Mouse (Mus musculus): ENCODE measurements around the gene Bcat1.
"Not testable (repeated sequence)": the region's sequence is repeated elsewhere in the genome, so short reads cannot be mapped to it uniquely, and the experiment has no call there.

The Bcat1 gene

DNA sequence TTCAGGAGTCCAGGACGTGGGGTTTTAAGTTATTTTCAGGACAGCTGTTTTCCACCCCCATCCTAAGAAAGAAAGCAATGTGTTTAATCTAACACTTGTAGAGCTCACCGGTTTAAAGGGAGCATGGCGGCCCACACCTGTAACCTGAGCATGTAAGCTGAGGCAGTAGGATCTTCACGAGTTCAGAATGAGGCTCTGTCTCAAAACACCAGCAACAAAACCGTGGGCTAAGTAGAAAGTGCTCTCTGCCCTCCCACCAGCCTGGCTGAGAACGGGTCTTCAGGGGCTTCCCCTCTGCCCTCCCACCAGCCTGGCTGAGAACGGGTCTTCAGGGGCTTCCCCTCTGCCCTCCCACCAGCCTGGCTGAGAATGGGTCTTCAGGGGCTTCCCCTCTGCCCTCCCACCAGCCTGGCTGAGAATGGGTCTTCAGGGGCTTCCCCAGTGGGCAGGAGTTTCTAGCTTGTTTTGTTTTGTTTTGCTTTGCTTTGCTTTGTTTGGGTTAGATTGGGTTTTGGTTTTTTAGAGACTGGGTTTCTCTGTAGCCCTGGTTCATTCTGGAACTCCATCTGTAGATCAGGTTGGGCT lies 17.1 kb upstream of the Bcat1 start:
- not testable (repeated sequence) for DNase-seq (ENCODE audit: low read depth, low spot score)

DNA sequence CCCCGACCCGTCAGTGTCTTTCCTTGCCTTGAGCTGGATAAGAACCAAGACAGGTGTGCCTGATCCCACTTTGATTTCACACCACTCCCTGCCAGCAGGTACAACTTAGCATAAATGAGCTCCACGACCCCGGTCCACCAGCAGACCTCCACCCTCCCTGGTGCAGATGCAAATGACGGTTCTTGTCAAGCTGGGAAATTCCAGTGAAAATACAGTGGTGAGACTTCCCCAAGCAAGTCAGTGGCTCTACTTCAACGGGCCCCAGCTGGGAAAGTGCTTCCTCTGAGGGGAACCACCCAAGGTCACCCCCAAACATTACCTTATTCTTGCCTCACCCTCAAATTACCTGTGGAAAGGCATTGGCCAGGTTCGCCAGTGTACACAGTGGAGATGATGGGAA lies 16.0 kb upstream of the Bcat1 start:
- DNase-seq (ENCODE audit: low read depth, low spot score): no peak

DNA sequence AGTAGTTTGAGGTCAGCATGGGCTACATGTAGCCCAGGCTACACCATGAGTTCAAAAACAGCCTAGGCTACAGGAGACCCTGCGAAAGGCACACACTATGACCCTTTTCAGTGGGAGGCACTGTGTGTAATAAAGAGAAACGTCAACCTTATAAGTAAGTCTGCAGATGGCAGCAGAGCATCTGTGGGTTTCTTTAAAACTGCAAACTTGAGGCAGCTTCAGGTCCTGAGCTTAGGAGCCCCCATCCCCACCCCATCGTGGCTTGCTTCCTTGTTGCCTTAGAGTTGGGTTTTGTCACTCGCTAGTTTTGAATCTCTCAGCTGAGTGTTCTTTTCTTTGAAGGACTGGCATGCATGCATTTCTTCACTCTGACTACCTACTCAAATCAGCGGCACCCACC lies 14.9 kb upstream of the Bcat1 start:
- no peak for DNase-seq (ENCODE audit: low read depth, low spot score)

DNA sequence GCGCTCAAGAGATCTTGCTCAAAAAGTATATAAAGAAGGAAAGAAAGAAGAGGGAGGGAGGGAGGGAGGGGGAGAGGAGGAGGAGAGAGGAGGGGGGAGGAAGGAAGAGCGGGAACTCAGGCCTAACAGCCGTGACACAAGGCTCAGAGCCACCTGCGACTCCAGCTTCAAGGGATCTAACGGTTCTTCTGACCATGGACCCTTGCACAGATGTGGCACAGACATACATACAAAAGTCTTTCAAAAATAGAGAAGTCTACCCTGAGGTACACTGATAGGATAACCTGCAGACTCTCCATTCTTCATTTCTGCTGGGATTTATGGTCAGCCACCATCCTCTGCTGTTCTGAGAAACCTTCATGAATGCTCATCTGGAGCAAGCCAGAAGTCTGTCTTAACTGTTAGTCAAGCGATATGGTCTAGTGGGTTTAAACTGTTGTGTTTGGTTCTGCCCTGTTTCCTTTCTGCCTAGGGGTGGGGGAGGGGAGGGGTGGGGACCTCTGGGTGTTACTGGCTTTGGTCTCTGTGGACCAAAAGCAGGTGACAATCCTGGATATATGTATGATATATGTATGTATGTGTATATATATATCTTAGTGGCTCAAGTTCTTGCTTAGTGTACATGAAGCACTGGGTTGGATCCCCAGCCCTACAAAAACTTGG lies 14.3 kb upstream of the Bcat1 start:
- DNase-seq (ENCODE audit: low read depth, low spot score): no peak

DNA sequence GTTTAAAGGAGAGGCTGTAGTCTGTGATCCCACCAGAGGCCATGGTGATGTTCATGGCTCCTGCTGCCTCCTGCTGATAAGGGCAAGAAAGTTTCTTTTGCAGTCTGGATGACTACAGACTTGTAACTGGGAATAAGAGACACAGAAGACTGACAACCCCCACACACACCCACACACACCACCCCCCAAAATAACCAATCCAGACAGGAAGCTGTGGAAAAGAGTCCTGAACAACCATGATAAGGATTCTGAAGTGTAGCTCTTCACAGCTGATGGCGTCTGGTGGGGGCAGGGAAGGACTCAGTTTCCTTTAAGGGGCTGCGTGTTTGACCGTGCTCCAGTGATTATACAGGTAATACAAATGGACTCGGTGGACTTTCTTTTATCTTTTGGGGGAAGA lies 13.4 kb upstream of the Bcat1 start:
- DNase-seq (ENCODE audit: low read depth, low spot score): no peak

DNA sequence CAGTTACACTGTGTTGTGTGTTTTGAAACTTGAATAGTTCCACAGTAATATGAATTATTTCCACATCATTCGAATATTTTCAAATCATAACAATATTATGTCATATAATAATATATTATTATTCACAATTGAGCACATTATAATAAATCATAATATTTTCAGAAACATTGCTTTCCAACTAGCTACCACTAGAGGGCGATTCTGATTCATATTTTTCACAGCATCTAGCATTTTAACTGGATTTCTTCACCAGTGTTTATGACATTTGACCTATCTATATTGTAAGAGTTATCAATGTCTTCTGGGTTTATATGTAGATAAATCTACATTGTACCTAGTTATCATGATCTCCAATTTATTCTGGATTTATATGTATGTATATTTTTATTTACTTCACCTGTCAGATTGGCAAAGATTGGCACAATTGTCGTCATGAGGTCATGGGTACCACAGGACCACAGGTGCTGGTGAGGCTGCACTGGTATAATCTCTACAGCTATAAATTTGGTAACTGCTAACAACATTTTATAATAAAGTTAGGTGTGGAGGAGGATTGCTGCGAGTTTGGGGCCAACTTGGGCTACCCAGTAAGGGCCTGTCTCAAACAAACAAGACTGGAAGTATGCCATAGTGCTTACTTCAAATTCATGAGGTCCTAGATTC lies 12.6 kb upstream of the Bcat1 start:
- no peak for DNase-seq (ENCODE audit: low read depth, low spot score)

DNA sequence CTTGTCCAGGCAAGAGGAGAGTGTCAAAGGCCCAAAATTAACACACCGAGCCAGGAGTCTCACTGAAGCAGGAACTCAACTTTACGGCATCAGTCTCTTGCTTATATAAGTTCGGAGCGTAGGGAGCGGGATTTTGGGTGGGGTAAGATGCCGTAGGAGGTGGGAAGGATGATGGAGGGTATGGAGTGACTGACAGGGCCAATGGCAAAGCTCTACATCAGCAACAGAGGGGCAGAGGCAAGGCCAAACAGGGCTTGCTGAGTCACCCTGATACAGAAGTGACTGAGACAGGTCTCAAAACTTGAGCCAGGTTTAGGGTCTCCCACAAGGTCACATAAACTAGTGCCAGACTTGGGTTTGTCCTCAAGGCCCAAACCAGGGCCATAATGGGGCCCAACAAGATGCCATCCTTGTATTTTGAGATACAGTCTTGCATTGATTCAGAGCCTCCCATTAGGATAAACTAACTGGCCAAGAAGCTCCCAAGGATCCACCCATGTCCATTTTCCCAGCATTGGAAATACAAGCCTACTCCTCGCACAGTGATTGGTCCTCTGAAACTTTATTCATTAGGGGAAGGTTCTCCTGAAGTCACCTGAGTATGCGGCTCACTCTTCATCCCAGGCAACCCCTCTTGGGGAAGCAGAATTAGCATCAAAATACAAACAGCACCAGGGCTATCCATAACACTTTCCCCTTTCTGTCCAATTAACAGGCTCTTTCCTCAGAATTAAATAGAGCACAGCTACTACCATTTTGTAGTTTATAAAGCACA lies 8.5 kb upstream of the Bcat1 start:
- no peak for DNase-seq (ENCODE audit: low read depth, low spot score)

DNA sequence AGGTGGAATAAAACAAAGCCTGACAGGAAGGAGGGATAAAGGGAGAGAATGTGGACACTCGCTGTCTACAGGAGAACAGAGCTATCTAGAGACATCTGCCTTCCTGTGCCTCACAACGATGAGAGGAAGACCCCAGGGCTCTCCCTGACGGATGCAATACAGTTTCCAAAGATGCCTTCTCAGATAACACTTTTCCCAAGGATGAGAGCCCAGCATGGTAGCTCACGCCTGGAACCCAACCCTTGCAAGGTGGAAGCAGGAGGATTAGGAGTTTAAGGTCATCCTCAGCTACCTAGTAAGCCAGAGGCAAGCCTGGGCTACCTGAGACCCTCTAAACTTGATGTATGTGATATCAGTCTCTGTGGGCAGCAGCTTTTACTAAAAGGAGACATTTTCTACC lies 5.7 kb upstream of the Bcat1 start:
- DNase-seq (ENCODE audit: low read depth, low spot score): no peak

DNA sequence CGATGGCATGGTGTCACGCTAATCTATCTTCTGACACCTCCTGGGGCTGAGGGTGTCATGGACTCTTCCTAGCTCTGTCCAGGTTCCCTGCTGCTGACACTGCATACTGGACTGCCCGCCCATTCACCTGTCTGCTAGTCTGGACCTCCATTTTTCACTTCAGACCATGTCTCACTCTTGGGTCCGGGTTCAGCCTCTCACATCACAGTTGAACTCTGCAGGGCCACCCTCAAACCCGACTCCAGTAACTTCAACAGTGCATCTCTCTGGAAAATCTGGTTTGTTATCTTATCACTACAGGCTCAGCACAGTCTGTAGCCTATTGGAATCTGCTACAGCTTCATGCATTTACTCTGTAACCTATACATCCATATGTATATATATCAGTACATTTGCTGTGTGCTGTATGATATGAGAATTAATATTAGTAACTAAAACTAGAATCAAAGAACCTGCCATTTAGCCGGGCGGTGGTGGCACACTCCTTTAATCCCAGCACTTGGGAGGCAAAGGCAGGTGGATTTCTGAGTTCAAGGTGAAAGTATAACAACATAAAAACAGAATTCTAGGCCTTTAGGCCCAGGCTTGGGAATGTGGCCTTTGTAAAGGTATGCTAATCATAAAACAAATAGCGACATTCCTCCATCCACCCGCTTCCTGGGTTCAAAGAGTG lies 3.2 kb upstream of the Bcat1 start:
- no peak for DNase-seq (ENCODE audit: low read depth, low spot score)

DNA sequence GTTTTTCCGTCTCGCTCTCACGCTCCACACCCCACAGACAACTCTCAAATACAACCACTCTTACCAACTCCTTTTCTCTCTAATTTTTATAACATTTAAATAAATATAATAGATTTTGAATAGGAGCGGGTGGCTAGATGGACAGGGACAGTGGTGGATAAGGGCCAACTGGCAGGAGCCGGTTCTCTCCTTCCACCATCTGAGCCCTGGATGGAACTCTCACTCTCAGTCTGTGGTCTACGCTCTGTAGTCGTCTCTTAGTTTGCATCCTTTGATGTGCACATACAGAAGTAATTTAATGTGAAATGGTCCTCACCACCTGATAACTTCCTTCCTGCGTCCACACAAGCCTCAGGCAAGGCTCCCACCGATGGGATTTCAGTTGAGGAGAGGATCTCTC lies 302 bp upstream of the Bcat1 start:
- no peak for DNase-seq (ENCODE audit: low read depth, low spot score)

DNA sequence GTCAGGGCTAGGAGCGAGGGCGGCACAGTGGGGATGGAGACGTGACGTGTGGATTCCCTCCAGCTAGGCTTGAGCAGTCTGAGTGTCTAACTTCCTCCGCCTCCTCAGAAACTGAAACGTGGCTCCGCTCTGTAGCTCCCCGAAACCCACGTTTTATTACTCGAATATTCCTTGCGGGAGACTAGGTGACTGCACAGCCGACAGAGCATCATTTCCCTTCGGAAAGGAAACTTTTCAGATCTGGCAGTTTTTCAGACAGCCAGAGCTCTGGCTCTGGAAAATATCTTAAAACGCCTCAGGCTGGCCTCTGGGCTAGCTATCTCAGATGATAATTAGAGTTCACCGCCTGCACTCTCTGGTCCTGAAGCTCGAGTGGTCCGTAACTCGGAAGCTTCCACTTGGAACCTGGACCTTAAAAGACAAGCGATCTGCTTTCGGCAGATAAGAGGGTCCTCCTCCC lies 866 bp downstream of the Bcat1 start:
- peak; percentile 50 for DNase-seq (ENCODE audit: low read depth, low spot score)

DNA sequence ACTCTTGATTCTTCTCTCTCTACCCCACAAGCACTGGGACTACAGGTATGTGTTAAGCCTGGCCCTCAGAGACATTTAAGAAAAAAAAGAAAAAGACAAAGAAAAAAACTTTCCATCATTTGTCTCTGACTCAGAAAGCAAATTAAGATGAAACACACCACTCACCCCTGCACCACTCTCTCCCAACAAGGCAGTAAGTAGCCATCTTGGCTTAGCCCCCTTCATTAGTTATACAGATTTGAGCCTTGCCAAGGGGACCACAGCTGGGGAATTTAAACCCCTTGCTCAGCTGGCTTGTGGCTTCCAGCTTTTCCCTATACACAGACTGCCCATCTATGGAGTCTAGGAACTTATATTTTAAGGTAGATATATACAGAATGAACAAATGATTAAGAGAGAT lies 1.5 kb downstream of the Bcat1 start:
- no peak for DNase-seq (ENCODE audit: low read depth, low spot score)

DNA sequence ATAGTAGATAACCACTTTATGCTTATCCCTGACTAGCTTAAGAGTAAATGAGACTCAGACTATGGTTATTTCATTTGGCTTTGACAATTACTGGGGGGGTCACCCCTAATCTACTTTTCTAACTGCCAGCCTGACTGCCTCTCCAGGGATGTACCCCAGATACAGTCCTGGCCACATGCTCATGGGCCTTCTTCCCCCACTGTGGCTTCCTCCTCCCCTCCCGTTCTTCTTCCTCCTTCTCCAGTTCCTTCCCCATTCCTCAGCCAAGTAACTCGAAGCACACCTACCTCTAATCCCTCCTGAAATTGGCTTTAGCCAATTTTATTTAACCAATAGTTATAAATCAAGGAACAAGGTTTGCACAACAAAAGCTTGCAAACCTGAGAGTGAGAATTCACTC lies 6.1 kb downstream of the Bcat1 start:
- DNase-seq (ENCODE audit: low read depth, low spot score): no peak

DNA sequence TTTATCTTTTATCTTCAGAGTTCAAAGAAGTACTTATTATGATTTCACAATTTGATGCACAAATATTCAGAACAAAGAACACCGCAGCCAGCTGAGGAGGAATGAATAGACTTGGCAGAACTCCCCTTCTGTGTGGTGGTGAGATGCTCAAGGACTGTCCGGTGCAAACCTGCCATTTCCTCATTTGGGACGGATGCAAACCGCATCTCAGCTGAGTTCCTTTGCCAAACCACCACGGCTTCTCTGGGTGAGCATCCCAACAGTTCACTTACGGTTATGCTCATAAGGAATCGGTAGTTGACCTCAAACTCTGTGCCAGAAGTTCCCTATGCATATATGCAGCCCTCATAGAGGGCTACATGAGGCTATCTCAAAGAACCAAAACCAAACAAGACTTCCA lies 6.6 kb downstream of the Bcat1 start:
- DNase-seq (ENCODE audit: low read depth, low spot score): no peak

DNA sequence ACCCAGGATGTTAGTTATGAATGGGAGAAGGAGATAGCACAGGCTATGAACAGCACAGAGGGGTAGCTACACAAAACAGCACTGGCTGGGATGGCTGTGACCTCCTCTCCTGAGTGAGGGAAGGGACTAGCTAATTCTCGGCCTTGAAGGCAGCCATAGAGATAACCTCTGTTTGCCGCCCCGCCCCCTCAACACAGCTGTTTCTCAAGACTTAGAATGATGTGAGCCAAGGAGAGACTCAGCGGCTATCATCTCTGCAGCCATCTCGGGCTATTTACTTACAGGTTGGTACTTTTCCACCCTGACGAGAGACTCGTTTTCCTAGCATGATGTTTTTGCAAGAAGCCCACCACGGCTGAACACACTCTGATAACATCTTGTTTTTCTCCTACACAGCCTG lies 8.3 kb downstream of the Bcat1 start:
- DNase-seq (ENCODE audit: low read depth, low spot score): no peak

DNA sequence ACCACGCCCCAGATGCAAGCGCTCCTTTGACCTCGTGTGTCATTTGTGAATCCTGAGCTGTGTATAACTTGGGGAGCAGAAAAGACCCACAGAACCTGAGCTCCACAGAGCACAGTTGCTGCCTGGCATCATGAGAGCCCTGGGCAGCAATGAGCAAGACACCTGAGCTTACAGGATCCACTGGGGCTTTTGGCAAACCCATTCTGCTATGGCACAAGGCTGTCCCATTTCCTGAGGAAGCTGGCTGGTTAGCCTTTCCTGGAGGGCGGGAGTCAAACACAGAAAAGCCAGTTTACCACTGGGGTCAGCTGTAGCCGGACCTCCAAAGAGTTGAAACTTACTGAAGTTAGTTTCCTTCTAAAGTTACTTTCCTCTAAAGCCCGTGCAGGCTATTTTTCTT lies 9.6 kb downstream of the Bcat1 start:
- DNase-seq (ENCODE audit: low read depth, low spot score): no peak

DNA sequence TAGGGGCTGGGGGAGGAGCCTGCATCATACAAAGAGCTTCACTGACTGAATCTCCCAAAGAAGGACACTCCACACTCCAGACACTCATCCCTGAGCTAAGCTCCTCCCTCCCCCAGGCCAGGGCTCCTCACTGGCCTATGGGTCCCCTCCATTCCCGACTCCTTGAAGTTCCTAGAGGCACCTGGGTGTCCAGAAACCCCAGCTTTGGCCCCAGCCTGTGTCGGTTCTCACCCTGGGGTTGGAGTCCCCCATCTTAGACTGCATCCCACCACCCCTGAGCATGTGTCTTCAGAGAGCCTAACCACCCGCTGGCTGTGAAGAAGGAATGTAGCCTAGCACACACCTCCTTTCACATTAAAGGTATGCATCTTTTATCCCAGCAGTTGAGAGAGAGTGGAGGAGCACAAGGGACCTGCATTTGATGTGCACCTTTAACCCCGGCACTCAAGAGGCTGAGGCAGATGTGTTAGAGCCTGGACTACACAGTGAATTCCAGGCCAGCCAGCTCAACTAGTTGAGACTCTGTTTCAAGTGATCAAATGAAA lies 10.6 kb downstream of the Bcat1 start:
- DNase-seq (ENCODE audit: low read depth, low spot score): no peak

DNA sequence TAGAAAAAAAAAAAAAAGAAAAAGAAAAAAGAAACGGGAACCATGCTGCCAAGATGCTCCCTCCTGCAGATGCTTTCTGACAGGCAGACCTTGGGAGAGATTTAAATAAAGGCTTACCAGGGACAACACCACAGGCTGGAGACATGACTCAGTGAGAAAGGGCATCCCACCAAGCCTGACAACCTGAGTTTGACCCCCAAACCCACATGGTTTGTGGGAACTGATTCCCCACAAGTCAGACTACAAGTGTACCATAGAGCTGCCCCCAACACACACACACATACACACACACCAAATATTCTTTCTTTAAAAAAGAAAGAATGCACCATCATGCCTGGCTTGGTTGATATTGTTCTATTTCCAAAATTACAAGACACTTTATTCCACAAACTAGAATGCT lies 11.9 kb downstream of the Bcat1 start:
- no peak for DNase-seq (ENCODE audit: low read depth, low spot score)

DNA sequence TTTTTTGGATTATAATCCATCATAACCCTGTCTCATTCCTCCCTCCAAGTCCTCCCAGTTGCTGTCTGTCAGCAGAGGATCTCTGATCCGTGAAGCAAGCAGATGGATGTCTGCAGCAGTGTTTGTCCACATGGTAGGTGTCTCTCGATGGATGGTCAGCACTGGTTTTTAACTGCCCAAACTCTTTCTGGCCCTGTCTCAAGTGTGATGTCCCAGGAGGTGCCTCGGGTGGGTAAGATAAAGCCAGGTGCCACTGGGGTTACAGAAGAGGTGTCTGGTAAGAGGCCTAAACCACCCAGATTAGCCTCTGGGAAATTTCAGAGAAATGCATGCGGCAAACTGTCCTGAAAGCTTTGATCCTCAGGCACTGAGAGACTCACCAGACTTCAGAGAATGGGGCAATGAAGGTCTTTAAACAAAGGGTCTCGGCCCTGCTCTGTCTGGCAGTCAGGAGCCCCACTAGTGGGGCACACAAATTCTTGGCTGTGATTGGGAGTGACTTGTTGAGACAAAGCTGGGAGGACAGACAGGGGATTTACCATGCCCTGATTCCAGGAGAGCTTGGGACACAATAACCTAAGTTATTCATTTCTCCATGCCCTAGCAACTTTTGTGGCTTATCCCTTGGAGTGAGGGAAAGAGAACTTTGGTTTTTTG lies 12.6 kb downstream of the Bcat1 start:
- no peak for DNase-seq (ENCODE audit: low read depth, low spot score)

DNA sequence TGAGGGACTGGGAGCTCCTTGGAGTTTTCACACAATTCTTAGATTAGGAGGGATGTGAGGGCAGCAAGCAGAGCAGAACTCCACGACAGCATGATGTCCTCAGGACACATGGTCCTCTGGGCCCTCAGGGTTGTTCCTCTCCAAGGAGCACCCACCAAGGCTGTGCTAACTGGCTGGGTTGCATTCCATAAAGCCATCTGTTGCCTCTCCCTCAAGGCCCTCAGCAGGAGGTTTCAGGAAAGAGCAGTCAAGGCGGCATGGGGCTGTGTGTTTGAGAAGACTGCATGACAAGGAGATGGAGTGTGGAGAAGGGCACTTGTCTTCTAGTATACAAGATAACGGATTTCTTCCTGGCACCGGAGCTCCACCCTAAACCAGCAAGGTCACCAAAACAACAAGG lies 13.2 kb downstream of the Bcat1 start:
- no peak for DNase-seq (ENCODE audit: low read depth, low spot score)

DNA sequence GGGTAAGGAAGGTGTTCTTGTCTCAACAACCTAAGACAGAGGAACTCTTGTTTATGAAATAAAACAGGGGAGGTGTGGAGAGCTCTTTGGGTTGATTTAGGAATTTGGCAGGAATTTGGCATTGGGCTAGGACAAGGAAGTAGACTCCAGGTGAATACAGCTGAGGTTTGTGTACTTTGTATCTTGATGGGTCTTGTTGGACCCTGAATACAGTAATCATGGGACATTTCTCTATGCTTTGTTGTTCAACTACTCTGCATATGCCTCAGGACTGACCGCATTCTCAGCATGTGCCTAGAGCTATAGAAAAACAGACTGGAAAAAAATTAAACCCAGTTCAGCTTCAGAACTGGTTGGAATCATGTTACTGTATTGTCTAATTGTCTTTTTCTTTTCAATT lies 14.6 kb downstream of the Bcat1 start:
- DNase-seq (ENCODE audit: low read depth, low spot score): no peak
